Mouse (Mus musculus) c-Kit-positive CD71-negative TER-119-negative erythroid progenitor cells, embryonic 14.5 days (primary cell): Measurements from ENCODE around the gene Wsb2.
"Not testable (repeated sequence)": the region's sequence is repeated elsewhere in the genome, so short reads cannot be mapped to it uniquely, and the experiment has no call there.

Source experiments
- DNase-seq: peaks from one replicate; pipeline ENCODE4 v3.0.0-alpha.2; 2013; ENCODE audit warnings: low read depth

Wsb2 gene

DNA sequence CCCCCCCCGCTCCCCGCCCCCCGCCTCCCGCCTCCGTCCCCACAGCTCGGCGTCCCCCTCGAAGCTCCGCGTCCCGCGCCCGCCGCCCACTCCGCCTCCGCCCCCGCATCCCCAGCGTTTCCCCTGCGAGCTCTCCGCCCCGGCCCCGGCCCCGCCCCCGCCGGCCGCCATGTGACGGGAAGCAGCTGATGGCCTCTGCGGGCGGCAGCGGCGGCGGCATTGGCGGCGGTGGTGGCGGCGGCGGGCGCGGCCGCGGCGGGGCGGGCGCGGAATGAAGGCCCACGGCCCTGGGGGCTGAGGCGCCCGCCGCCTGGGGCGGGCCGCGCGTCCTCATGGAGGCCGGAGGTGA is at the start of gene Wsb2:
Gene Wsb2 (plus strand): TSS at position 176 of the 349 bp plus-strand sequence.
- DNase-seq = no peak

DNA sequence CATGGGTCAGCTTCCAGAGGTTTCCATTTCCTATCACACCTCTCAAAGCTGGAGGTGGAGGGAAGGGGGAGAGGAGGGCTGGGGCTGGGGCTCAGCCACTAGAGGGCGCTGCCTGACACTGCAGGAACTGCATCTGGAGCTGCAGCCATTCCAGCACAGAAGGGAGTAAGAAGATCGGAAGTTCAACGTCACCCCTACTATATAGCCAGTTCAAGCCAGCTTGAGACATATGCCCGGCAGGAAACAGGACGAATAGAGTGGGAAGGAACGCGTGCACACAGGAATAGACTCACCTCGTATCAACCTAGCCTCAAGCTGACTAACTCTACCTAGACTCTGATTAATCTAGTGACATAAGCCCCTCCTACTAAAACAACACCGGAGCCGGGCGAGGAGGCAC is 49.4 kb upstream of the Wsb2 start:
- peak; percentile 61 for DNase-seq

DNA sequence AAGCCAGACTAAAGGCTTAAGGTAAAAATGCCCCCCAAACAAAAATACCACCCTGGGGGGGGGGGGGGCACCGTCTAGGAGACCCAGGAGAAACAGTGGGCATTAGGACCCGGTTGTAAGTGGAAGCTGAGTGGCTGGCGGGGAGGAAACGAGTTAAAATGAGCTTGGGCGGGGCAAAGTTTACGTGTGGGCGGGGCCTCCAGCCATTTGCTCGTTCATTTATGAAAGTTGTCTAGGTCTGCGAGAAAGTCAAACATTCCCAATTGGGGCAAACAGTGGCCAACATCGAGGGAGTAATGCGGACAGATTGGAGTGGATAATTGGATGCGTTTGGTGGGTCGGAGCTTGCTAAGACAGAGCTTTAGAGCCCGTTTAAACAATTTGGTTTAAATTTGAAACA is 43.7 kb upstream of the Wsb2 start:
- DNase-seq = no peak

DNA sequence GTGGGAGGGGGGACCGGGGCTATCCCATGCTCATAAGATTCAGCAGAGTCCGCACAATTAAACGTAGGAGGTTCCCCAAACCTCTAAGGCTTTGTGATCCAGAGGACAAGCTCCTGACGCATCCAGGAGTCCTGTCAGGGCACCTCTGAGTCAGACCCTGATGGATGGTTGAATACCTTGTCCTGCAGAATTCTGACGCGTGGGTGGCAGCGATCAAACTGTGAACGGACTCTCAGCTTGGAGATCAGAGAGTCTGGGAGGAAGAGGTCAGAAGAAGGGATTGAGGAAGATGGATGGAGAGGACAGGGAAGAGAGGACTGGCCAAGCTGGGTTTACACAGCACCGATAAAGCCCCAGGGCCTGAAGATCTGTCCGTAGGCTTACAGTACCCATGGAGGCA is 43.2 kb upstream of the Wsb2 start:
- DNase-seq = no peak

DNA sequence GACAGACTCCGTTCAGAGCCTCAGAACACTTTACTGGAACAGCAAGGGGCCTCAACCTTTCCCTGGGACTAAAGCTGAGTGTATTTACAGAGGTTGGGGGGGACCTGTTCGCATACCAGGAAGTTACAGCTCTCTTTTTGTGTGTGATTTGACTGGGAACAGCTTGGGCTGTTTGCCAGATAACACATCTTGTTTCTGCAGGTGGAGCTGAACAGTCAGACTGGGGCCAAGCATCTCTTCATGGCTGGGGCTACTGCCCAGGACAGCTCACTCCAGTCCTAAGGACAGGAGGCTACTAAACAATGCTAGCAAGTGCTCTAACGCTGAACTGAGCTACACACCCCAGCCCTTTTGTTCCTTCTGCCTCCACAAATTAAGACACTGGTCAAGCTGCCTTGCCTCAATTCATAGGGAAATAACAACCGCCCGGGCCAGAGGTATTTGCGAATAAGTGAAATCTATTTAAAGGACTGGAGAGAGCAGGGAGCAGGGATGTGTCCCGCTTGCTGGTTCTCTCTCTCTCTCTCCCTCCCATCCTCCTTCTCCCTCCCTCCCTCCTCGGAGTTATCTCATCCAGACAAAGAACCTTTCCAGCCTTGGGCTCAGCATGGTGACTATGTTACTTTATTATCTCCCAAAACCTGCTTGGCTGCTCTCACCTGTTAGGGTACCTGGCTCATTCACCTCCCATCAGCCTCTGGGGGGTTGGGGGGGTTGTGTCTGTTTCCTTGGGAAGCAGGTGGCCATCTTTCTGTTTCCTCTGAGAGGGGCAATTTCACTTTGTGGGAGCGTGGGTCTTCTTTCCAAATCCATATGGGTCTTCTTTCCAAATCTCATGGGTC is 42.3 kb upstream of the Wsb2 start:
- DNase-seq = no peak

DNA sequence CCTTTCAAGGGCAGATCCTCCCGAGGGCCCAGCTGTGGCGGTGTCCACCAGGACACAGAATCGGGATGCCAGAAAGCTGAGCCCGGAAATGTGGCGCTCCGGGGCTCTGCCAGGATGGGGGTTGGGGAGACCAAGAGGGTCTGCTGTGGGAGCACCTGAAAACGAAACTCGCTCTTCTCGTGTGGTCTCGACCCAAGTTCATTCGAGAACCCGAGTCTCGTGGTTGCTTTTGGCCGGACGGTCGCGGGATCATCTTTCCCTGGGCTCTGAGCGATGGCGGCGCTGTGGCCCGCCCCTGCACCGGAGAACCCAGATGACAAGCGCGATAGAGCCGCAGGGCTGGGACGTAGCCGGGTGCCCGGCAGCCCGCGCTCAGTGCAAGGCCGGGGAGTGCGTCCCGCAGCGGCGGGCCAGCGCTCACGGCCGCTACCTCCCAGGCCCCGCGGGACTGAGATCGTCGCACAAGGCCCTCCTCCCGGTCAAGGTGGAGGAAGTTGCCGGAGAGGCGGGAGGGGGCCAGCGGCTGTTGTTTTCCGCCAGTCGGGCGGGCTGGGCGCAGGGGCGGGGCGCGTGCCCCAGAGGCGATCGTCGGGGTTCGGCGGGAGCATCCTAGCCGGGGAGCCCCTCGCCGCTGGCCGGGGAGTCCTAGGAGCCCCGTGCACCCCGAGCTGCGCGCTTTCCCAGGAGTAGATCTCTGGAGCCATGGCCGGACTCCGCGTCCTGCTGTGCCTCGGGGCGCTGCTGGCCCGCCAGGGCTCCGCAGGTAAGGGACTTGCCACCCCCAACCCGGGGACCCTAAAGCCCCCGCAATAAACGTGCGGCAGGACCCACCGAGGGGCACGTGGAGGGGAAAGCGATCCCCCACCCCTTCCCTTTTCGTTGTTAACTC is 38.1 kb upstream of the Wsb2 start, which contains the start of gene Vsig10:
Gene Vsig10 (plus strand): TSS at position 343 of the 889 bp plus-strand sequence.
- peak; percentile 31 for DNase-seq

DNA sequence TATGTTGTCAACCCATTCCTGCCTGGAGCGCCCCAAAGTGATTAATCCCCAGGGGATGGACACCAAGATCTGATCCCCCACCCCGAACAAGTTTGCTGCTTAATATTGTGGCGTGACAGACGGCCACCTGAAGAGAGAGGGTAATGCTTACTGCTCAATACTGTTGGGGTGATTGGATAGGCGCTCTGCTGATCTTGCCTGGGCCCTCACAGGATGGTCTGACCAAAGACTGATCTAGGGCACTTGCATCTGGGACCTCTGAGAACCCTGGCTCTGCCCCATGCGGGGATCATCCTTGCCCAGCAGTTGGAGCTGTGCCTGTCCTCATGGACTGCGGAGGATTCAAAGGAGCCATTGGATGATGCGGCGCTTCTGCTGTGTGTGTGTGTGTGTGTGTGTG is 33.4 kb upstream of the Wsb2 start:
- no peak for DNase-seq

DNA sequence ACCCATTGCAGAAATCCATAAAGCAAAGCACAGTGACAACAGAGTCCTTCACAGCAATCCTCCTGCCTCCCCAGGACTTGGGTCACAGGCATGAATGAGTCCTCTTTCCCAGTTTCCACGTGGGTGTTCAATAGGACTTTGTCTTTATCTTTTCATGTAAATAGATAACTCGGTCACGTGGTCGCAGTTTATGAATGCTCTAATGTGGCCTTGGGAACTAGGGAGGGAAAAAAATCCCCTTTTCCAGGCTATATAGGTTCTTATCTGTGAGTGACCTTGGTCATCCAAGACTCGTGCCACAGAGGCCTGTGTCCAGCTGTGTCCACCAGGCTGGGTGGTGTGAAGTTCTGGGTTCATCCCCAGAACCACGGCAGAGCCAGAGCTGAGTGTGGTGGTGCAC is 30.7 kb upstream of the Wsb2 start:
- no peak for DNase-seq

DNA sequence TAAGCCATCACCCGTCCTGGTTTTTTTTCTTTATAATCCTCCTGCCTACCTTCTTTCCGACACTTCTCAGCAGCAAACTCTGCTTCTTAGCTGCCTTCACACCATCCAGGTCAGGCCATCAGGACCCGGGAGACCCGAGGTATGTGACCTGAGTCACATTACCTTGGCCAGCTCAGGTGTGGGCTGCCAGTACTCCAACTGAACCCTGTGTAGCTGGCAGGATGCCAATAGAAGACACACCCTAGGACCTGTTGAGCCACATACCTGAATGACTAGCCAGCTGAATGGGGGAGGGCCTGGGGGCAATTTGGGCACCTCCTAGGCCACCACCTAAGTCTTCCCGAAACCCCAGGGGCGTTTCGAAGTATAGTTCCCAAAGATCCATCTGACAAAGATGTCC is 26.6 kb upstream of the Wsb2 start:
- no peak for DNase-seq

DNA sequence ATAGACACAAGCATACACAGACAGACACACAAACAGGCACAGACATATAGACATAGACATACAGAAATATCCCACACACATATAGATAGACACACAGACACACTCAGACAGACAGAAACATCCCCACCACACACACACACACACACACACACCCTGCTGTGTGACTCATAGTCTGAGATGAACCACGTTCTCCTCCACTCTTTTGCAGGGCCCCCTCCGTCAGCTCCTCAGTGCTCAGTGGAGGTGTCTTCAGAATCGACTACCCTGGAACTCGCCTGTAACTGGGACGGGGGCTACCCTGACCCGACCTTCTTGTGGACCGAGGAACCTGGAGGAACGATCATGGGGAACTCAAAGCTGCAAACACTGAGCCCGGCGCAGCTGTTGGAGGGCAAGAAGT is 19.1 kb upstream of the Wsb2 start:
- no peak for DNase-seq

DNA sequence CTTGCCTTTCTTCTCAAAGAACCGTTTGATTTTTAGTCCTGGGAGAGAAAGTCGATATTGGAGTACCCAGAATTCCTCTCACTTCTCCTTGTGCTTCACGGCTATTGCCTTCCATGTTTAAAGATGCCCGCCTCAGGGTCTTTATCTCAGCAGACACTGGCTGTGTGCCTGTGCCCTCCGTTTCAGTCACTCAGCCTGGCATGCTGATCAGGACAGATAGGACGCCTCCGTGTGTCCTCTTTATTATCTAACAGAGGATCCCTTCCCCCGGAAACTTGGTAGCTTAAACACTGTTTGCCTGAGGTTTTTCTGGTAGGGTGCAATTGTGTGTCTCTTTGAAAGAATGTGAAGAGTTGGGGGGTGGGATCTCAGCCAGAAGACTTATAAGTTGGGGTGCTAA is 18.6 kb upstream of the Wsb2 start:
- no peak for DNase-seq

DNA sequence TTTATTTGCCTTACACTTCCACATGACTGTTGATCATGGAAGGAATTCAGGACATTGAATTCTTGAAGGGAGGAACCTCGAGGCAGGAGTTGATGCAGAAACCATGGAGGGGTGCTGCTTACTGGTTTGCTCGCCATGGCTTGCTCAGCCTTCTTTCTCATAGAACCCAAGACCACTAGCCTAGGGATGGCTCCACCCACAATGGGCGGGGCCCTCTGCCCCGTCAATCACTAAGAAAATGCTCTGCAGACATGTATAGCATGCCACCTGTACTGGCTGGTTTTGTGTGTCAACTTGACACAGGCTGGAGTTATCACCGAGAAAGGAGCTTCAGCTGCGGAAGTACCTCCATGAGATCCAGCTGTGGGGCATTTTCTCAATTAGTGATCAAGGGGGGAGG is 17.0 kb upstream of the Wsb2 start:
- no peak for DNase-seq

DNA sequence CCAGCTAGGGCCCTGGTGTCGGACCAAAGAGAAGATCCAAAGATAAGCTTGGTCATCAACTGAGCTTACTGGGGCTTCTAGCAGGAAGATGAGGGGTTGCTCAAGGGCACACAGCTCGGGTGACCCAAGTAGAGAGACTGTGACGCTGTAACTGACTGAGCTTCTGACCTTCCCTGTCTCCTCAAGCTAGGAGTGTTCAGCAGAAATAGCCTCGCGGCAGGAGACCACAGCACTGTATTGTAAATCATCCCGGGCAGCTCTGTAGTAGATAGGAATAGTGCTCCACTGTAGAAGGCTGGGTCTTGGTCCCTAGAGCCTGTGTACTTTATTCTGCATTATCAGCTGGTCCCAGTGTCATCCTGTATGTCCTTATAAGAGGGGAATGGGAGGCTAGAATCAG is 15.2 kb upstream of the Wsb2 start:
- no peak for DNase-seq

DNA sequence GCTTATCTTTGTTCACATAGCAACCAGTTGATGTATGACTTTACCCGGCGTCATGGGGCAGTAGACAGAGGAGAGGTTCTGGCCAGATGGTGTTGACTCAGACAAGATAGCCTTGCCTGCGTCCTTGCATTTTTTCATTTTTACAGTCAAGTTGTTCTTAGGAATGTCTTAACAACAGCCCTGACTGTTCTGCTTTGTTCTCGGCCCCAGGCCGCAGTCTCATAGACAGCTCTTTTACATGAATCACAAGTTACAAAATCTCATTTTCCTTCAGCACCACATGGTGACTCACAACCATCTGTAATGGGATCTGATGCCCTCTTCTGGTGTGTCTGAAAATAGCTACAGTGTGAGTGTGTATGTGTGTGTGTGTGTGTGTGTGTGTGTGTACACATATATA is 12.6 kb upstream of the Wsb2 start:
- DNase-seq = not testable (repeated sequence)

DNA sequence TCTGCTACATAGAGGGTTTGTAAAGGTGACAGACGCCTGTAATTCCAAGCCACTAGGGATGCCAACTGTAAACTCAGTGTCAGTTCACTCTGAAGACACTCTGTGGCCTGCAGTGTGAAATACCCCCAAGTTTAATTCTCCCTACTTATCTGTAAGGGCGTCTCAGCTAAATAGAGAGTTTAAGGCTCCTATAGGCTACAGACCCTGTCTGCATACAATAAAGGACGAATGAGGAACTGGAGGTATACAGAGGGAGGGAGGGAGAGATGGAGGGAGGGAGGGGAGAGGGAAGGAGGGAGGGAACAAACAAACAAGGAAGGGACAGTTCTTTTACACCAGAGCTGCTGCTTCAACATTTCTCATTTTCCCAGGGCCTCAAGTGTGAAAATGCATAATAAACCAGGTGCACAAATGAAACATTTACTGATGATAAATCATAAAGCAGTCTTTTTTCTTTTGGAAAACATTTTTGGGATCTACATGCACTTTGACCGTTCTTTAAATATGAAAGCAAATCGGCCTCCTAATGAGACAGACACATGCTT is 11.6 kb upstream of the Wsb2 start:
- DNase-seq = no peak

DNA sequence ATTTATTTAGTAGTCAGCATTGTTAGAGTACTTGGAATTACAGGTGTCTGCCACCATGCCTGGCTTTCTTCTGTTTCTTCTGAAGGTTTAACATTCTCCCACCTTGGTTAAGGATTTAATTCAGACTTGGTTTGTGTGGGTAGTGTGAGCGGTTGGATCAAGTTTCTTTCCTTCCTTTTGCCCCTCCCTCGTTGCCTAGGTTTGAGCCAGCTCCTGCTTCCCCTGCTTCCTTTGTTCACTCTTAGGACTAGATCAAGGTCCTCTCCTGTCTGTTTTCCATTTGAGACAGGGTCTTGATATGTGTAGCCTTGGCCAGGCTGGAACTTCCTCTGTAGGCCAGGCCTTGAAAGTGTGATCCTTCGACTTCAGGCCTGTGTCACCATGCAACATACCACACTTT is 10.8 kb upstream of the Wsb2 start:
- no peak for DNase-seq

DNA sequence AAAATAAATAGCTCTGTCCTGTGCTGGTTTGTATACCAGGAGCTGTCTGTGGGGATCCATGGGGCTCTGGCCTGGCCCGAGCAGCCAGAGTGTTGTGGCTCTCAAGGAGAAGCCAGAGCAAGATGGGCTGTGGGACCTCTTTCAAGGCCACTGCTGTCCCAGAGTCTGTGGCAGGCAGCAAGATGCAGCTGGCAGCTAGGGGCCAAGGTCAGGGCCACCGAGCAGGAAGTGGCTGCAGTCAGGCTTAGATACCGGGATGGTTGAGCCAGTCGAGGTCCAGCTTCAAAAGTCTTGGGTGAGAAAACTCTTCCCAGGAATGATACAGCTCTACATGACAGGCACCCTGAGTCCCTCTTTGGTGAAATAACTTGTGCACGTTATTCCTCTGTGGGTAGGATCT is 10.1 kb upstream of the Wsb2 start:
- DNase-seq = no peak

DNA sequence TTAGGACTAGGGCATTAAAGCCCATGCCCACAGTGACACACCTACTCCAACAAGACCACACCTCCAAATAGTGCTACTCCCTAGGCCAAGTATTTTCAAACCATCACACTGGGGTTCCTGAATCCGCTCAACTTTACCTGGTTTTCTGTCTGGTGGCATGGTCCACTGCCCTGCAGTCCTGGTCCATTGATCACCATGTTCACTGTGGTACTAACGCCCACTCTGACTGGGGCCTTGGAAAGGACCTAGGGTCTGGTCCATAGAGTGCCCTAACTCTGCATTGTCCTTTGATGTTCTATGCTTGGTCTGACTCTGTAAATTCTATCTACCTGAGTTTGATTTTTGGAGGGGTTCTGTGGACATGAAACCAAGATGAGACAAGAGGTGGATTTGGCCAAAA is 9.3 kb upstream of the Wsb2 start:
- no peak for DNase-seq

DNA sequence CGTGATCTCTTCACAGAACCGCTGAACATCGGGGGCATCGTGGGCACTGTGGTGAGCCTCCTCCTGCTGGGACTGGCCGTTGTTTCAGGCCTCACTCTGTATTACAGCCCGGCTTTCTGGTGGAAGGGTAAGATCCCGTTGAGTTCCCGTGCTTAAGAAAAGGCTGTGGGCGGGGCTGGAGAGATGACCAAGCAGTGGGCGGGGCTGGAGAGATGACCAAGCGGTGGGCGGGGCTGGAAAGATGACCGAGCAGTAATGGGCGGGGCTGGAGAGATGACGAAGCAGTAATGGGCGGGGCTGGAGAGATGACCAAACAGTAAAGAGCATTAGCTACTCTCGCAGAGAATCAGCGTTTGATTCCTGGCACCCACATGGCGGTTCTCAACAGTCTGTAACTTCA is 8.8 kb upstream of the Wsb2 start:
- DNase-seq = no peak

DNA sequence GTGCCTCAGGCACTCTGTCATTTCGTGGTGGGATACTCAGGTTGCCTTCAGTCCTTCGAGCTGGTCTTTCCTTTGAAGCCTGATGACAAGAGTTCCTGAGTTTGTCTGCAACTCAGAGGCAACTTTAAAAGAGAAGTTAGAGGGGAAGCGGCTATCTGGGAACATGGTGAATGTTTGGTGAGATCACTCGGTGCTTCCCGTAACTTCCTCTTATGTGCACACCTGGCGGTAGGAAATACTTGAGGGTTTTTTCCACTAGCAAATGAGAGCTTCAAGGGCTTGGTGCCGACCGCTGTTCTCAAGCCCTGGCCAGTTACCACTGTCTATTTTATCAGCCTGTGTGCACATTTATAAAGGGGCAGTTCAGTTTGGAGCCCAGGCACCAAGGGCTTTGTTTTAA is 3.0 kb upstream of the Wsb2 start:
- DNase-seq = no peak

DNA sequence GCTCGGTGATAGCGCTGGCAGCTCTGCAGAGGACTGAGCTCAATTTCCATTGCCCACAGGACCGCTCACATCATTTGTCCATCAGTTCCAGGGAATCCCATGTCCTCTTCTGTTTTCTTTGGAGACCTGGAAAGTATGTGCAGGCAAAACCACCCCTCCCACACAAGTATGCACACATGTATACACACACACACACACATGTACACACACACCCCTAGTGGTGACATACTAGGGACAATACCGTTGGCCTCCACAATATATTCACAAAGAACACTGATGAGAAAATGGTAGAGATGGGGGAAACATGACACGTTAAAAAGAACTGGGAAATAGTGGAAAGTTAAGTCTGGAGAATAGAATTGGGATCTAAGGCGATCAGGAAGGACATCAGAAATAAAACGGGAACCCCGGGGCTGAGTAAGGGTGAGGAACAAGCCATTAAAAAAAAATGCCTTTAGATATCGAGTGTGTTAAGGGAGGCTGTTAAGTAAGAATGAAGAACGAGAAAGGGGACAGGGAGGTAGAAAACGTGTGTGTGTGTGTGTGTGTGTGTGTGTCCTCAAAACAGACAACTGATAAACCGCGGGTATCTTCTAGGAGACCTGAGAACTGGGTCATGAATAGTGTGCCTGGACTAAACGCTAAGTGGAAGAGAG is 1.3 kb upstream of the Wsb2 start:
- no peak for DNase-seq

DNA sequence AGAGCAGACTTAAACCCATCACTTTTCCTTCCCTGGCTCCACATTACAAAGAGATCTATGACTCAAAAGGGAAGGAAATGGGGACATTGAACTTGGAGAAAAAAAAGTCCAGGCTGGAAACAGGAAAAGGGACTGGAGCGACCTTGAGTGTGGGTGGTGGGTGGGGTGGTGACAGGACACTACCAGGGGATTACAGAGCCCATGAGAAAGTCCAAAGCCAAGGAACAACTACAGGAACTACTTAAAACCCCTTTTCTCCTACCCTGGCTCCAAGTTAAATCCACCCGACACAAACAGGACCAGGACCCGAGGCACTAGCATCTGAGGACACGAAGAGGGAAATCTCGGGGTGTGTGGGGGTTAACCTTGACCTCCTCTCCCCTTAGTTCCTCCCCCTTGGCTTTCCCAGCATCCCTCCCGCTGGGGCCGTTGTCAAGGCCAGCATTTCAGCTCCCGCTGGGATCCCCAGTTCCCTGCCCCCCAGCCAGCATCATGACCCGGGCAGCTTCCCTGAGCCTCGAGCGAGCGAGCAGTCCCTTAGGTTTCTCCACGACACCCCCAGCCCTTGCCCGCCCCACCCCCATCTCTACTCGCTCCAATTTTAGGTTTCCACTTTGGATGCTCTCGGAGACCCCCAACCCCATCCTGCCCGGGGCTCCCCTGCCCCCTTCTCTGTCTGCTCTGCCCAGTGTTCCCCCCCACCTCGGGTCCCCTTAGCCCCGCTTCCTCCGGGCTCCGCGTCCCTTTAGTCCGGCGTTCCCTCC is 557 bp upstream of the Wsb2 start:
- DNase-seq = no peak
